Mouse (Mus musculus) limb, embryonic 13.5 days (tissue): Measurements from ENCODE around the gene Pax5. TPM values are rescaled to one million over a fixed set of nuclear protein-coding genes. Genes with fewer than 3 reads are reported as not detected.

Experiments
- ATAC-seq: fragments of 200-750 bp; cut with Nextera tagmentation; 2 replicates; pipeline ENCODE4 v1.8.0; 2017; ENCODE audit warnings: low read depth, moderate number of reproducible peaks, moderate TSS enrichment; ENCODE audit not compliant: low FRiP score
- H3K27ac ChIP-seq: fragments of 300-500 bp; sonication (generic); 2 replicates; pipeline ENCODE4 v1.5.1; 2015; ENCODE audit warnings: inconsistent platforms, mild to moderate bottlenecking, moderate library complexity
- H3K27me3 ChIP-seq: fragments of 300-500 bp; sonication (generic); 2 replicates; pipeline ENCODE4 v1.6.1; 2015; ENCODE audit warnings: mild to moderate bottlenecking, inconsistent platforms
- H3K36me3 ChIP-seq: fragments of 300-500 bp; sonication (generic); 2 replicates; pipeline ENCODE4 v1.6.1; 2015; ENCODE audit warnings: inconsistent platforms, mild to moderate bottlenecking, moderate library complexity
- H3K4me1 ChIP-seq: fragments of 300-500 bp; sonication (generic); 2 replicates; pipeline ENCODE4 v1.6.1; 2015; ENCODE audit warnings: inconsistent platforms
- H3K4me2 ChIP-seq: fragments of 300-500 bp; sonication (generic); replicated peaks from 2 replicates; pipeline ENCODE4 v1.6.1; 2015; ENCODE audit warnings: inconsistent platforms, mild to moderate bottlenecking, moderate library complexity
- H3K4me3 ChIP-seq: fragments of 300-500 bp; sonication (generic); 2 replicates; pipeline ENCODE4 v1.5.1; 2015; ENCODE audit warnings: moderate library complexity, mild to moderate bottlenecking, inconsistent platforms
- H3K9ac ChIP-seq: fragments of 300-500 bp; sonication (generic); 2 replicates; pipeline ENCODE4 v1.6.1; 2015; ENCODE audit warnings: mild to moderate bottlenecking, inconsistent platforms
- H3K9me3 ChIP-seq: fragments of 300-500 bp; sonication (generic); 2 replicates; pipeline ENCODE4 v1.6.1; 2016; ENCODE audit warnings: inconsistent platforms
- WGBS: fragments of 180-500 bp; shearing (Covaris S2); methylation state at CpG from one replicate; pipeline ENCODE4 v1.1.7; 2015; 5-methylcytosine and 5-hydroxymethylcytosine counted together
- polyA plus RNA-seq: library from polyadenylated mRNA; unstranded; fragments of >200 nt; fragmentation: Nextera tagmentation; extraction: Ambion mirVana; gene quantifications from 2 replicates; pipeline ENCODE4 v1.2.1, GENCODE M21; 2015

Gene Pax5
- polyA plus RNA-seq, 1 experiment from 2014 or later, result not detected

- no peak overlapping the region for H3K9ac ChIP-seq
- ATAC-seq, result no peak
- 15% methylated on average over 25 of the region's 25 CpGs for WGBS
- H3K4me3 ChIP-seq, result no peak overlapping the region
- no peak overlapping the region for H3K4me2 ChIP-seq
- peaks cover 40% of the 10 kb centered on the region for H3K27me3 ChIP-seq
- no peak overlapping the region for H3K27ac ChIP-seq
- no peaks in the 10 kb centered on the region for H3K36me3 ChIP-seq
- H3K4me1 ChIP-seq, result no peaks in the 10 kb centered on the region
- no peaks in the 10 kb centered on the region for H3K9me3 ChIP-seq
Measured at GRCm38 (mm10) chr4:44508386-44509226, 201.7 kb downstream of the Pax5 start.

GRCm38 (mm10) chr4:44507861-44508260, 202.4 kb downstream of the Pax5 start:
- no peak overlapping the region for H3K4me2 ChIP-seq
- H3K9ac ChIP-seq, result no peak overlapping the region
- no peak overlapping the region for H3K4me3 ChIP-seq
- ATAC-seq, result no peak
- peaks cover 40% of the 10 kb centered on the region for H3K27me3 ChIP-seq
- H3K4me1 ChIP-seq, result no peaks in the 10 kb centered on the region
- 7% methylated on average over 14 of the region's 14 CpGs for WGBS
- no peaks in the 10 kb centered on the region for H3K36me3 ChIP-seq
- no peak overlapping the region for H3K27ac ChIP-seq
- H3K9me3 ChIP-seq, result no peaks in the 10 kb centered on the region

- peaks cover 34% of the 10 kb centered on the region for H3K27me3 ChIP-seq
- no peak overlapping the region for H3K4me3 ChIP-seq
- no peak for ATAC-seq
- no peak overlapping the region for H3K9ac ChIP-seq
- no peaks in the 10 kb centered on the region for H3K36me3 ChIP-seq
- no peaks in the 10 kb centered on the region for H3K4me1 ChIP-seq
- H3K9me3 ChIP-seq, result no peaks in the 10 kb centered on the region
- 75% methylated on average over 7 of the region's 7 CpGs for WGBS
- no peak overlapping the region for H3K4me2 ChIP-seq
- H3K27ac ChIP-seq, result no peak overlapping the region
Measured at GRCm38 (mm10) chr4:44504998-44505397, 205.3 kb downstream of the Pax5 start.

- no peak overlapping the region for H3K4me2 ChIP-seq
- no peaks in the 10 kb centered on the region for H3K36me3 ChIP-seq
- no peak for ATAC-seq
- no peak overlapping the region for H3K4me3 ChIP-seq
- peaks cover 8% of the 10 kb centered on the region for H3K27me3 ChIP-seq
- WGBS, result 45% methylated on average over 9 of the region's 9 CpGs
- H3K27ac ChIP-seq, result no peak overlapping the region
- H3K9me3 ChIP-seq, result no peaks in the 10 kb centered on the region
- H3K4me1 ChIP-seq, result no peaks in the 10 kb centered on the region
- no peak overlapping the region for H3K9ac ChIP-seq
Measured at GRCm38 (mm10) chr4:44502196-44502867, 208.0 kb downstream of the Pax5 start.

DNA sequence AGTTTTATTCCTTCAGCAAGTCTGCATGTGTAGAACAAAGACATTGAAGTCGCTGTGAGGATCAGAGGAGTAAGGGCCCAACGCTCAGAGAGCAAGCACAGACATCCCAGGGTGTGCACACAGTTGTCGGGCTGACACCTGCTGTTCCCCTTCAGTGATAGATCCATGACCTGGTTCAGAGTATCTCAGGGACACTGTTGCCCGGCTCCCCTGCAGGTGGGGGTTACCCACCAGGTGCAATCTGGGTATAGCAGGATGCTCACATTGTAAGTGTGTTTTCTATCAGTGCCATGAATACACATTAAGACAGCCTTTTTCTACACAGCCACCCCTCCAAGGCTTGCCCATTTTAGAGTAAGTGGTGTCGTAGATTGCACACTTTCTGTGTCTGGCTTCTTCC, 212.1 kb downstream of the Pax5 start:
- no peaks in the 10 kb centered on the region for H3K4me1 ChIP-seq

GRCm38 (mm10) chr4:44495836-44496235, 214.5 kb downstream of the Pax5 start:
- Histone ChIP-seq H3K9me3 (no peaks in the 10 kb centered on the region), H3K4me1 (no peaks in the 10 kb centered on the region), H3K4me2 (no peak overlapping the region), H3K27ac (no peak overlapping the region), H3K9ac (no peak overlapping the region), H3K36me3 (no peaks in the 10 kb centered on the region), H3K4me3 (no peak overlapping the region), H3K27me3 (no peaks in the 10 kb centered on the region)
- 74% methylated on average over 2 of the region's 2 CpGs for WGBS
- no peak for ATAC-seq

More for the DNA sequence above, 212.1 kb downstream of the Pax5 start:
- 78% methylated on average over 5 of the region's 5 CpGs for WGBS
- Histone ChIP-seq H3K36me3 (no peaks in the 10 kb centered on the region), H3K4me2 (no peak overlapping the region), H3K9ac (no peak overlapping the region), H3K27ac (no peak overlapping the region), H3K27me3 (no peaks in the 10 kb centered on the region), H3K4me3 (no peak overlapping the region), H3K9me3 (no peaks in the 10 kb centered on the region)
- ATAC-seq, result no peak

DNA sequence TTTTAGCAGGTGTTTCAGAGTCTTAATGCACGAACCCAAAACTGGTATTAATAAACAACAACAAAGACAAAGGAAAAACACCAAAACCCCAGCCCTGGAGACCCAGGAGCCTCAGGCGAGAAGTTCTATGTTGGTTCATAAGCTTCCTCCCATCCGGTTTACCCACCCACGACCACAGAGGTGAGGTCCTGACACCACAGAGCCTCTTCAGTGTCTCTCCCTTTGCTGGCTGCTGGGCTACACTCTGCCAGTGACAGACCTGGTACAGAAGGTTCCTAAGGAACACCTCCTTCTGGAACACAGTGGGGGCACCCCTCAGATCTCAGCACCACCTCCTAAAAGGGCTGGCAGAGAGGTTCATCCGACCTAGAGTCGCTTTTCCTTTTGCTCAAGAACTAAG, 216.5 kb downstream of the Pax5 start:
- Histone ChIP-seq H3K4me1 (no peaks in the 10 kb centered on the region), H3K4me2 (no peak overlapping the region), H3K9ac (no peak overlapping the region), H3K27me3 (no peaks in the 10 kb centered on the region), H3K4me3 (no peak overlapping the region), H3K9me3 (no peaks in the 10 kb centered on the region), H3K27ac (no peak overlapping the region), H3K36me3 (no peaks in the 10 kb centered on the region)
- ATAC-seq, result no peak
- WGBS, result 72% methylated on average over 6 of the region's 6 CpGs

GRCm38 (mm10) chr4:44490872-44491271, 219.4 kb downstream of the Pax5 start:
- H3K36me3 ChIP-seq, result no peaks in the 10 kb centered on the region
- WGBS, result 50% methylated on average over 6 of the region's 6 CpGs
- H3K4me2 ChIP-seq, result no peak overlapping the region
- no peak overlapping the region for H3K27ac ChIP-seq
- H3K4me1 ChIP-seq, result no peaks in the 10 kb centered on the region
- H3K9me3 ChIP-seq, result no peaks in the 10 kb centered on the region
- H3K27me3 ChIP-seq, result no peaks in the 10 kb centered on the region
- no peak for ATAC-seq
- no peak overlapping the region for H3K4me3 ChIP-seq
- no peak overlapping the region for H3K9ac ChIP-seq

GRCm38 (mm10) chr4:44488702-44489101, 221.6 kb downstream of the Pax5 start:
- Histone ChIP-seq H3K27ac (no peak overlapping the region), H3K4me2 (no peak overlapping the region), H3K27me3 (no peaks in the 10 kb centered on the region), H3K4me1 (no peaks in the 10 kb centered on the region), H3K4me3 (no peak overlapping the region), H3K9ac (no peak overlapping the region), H3K36me3 (no peaks in the 10 kb centered on the region), H3K9me3 (no peaks in the 10 kb centered on the region)
- 63% methylated on average over 8 of the region's 8 CpGs for WGBS
- ATAC-seq, result no peak

DNA sequence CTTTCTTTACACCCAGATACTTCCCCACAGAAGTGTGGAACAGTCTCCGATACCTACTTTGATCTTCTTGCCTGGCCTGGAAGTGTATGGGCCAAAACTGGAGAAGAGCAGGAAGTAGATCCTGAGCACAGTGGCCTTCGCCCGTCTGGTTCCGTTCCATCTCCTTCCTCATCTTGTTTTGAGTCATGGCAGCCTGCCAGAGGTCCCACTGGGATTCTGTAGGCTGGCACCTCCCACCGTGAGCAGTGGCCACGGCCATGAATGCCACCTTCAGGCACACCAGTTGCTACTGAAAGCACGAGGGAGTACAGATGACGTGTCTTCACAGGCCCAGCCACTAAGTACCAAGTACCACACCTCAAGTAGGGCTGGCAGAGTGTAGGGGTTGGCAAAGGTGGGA, 222.1 kb downstream of the Pax5 start:
- no peak overlapping the region for H3K27ac ChIP-seq
- ATAC-seq, result no peak
- H3K4me1 ChIP-seq, result no peaks in the 10 kb centered on the region
- no peaks in the 10 kb centered on the region for H3K9me3 ChIP-seq
- H3K27me3 ChIP-seq, result no peaks in the 10 kb centered on the region
- 74% methylated on average over 8 of the region's 8 CpGs for WGBS
- no peaks in the 10 kb centered on the region for H3K36me3 ChIP-seq
- H3K4me2 ChIP-seq, result no peak overlapping the region
- no peak overlapping the region for H3K9ac ChIP-seq
- H3K4me3 ChIP-seq, result no peak overlapping the region

DNA sequence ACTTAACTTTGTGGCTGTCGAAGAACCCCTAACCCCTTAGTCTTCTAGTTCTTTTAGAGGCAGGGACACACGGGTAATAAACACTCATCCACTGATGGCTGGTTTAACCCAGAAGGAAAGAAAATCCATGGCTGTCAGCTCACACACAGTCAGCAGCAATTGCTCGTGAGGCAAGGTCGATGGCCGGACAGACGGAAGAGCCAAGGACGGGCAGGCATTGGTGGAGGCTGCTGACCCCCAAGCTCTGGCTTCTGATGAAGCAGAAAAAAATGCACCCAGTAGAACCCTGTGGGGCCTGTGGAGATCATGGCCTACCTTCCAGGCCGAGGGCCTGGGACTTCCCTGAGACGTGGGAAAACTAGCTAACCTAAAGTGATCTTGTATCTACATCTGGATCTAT, 227.4 kb downstream of the Pax5 start:
- WGBS, result 86% methylated on average over 9 of the region's 9 CpGs
- no peaks in the 10 kb centered on the region for H3K36me3 ChIP-seq
- no peak for ATAC-seq
- no peak overlapping the region for H3K27ac ChIP-seq
- no peaks in the 10 kb centered on the region for H3K27me3 ChIP-seq
- H3K9me3 ChIP-seq, result peaks cover 5% of the 10 kb centered on the region; the same call in 1 of the 2 replicates
- H3K9ac ChIP-seq, result no peak overlapping the region
- H3K4me3 ChIP-seq, result no peak overlapping the region
- no peak overlapping the region for H3K4me2 ChIP-seq
- H3K4me1 ChIP-seq, result no peaks in the 10 kb centered on the region

- no peak overlapping the region for H3K9ac ChIP-seq
- ATAC-seq, result no peak
- H3K27ac ChIP-seq, result no peak overlapping the region
- H3K36me3 ChIP-seq, result no peaks in the 10 kb centered on the region
- no peaks in the 10 kb centered on the region for H3K27me3 ChIP-seq
- no peak overlapping the region for H3K4me3 ChIP-seq
- H3K4me1 ChIP-seq, result no peaks in the 10 kb centered on the region
- no peak overlapping the region for H3K4me2 ChIP-seq
- 96% methylated on average over 1 of the region's 1 CpGs for WGBS
- peaks cover 5% of the 10 kb centered on the region; the same call in 1 of the 2 replicates for H3K9me3 ChIP-seq
Measured at GRCm38 (mm10) chr4:44479755-44480154, 230.5 kb downstream of the Pax5 start.
